Mouse (Mus musculus): Measurements from ENCODE around the gene Mindy1. TPM values are rescaled to one million over a fixed set of nuclear protein-coding genes. Genes with fewer than 3 reads are reported as not detected.

Gene Mindy1
- total RNA-seq, 2 experiments from 2014 or later = 120 to 147 TPM

DNA sequence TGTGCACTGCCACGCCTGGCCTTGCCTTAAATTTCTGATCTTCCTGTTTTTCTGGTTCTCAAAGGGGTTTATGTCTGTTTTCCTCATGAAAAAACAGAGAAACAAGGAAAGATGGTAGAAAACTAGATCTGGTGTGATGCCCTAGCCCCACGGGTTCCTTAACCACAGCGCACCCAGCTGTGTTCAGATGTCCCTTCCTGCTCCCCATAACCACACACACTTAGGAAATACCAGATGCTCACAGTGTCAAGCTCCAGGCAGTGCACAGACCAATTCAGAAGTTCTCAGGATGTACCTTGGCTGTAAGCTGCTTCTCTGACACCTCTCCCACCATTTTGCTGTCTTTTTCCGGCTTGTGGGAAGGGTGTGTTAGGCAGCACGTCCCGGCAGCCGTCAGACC lies 13.2 kb downstream of the Mindy1 start:
- no peak for DNase-seq

DNA sequence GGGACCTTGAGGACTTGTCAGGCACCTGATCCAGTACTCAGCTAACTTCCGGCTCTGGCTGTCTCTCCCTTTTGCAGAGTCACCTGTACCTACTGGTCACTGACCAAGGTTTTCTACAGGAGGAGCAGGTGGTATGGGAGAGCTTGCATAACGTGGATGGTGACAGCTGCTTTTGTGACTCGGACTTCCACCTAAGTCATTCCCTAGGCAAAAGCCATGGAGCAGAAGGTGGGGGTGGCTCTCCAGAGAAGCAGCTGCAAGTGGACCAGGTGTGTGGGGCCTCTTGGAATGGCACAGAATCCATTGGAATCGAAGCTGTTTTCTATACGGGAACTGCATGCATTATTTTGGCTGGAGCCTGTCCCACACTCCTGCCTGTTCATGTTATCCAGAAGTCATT lies 13.6 kb downstream of the Mindy1 start:
- DNase-seq = no peak

DNA sequence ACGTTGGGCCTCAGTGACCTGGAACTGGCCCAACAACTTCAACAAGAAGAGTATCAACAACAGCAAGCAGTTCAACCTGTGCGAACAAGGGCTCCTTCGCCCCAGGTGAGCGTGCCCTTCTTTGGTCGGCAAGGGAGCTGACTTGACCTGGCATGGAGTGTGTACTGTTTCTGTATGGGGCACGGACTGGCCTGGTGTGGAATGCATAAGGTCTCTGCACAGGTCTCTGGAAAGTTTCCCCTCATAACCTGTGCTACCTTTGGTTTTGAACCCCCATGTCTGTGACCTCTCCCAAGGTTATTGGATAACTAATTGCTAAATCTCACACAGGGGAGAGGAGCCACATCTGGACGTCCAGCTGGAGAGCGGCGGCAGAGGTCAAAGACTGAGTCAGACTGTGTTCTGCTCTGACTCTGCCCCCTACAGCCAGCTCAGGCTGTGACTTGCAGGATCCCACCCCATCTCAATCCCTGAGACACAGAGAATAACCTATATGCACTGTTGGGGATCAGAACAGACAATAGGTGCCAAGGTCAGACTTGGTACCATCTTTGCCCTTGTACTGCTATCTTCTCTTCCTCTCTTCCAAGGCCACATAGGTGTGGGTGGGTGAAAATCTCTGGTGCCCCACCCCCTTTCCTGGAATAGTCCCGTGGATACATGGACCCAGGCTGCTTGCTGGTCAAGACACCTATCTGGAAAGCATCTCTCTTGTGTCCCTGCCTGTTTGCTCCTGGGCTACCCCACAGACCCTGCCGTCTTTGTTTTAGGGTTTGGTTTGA lies 14.4 kb downstream of the Mindy1 start:
- peak; percentile 61 to 66 for DNase-seq

DNA sequence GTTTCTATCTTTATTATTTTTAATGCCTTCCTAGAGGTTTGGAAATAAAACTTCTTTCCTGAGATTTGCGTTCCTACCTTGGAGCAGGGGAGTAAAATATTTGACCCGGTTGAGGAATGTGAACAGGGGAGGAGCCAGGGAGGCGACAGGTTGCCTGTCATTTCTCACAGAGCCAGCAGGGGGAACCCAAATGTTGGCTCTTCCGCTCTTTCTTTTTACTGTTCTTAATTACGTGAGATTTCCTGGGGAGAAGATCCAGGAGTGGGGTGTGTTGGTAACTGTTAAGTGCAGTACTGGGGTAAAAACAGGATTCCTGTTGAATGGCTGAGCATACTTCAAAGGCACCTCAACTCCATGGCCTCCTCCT lies 14.9 kb downstream of the Mindy1 start:
- peak in 1 of 2 experiments; percentile 62 for DNase-seq

DNA sequence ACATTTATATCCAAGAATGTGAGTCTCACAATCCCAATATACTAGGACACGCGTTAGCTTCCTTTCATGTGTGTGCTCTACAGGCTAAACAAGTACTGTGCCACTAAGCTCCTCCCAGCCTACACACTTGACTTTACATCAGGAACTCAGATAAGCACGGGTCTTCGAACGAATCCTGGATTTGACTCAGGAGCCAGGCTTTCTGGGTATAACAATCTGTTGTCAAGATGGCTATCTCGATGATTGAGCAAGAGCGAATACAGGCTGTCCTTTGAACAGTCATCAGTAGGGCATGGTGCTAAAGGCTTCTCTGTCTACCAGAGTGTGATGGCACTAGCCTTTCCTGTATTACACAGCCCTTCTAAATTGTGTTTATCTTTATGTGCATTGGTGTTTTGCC lies 16.9 kb downstream of the Mindy1 start:
- no peak for DNase-seq

DNA sequence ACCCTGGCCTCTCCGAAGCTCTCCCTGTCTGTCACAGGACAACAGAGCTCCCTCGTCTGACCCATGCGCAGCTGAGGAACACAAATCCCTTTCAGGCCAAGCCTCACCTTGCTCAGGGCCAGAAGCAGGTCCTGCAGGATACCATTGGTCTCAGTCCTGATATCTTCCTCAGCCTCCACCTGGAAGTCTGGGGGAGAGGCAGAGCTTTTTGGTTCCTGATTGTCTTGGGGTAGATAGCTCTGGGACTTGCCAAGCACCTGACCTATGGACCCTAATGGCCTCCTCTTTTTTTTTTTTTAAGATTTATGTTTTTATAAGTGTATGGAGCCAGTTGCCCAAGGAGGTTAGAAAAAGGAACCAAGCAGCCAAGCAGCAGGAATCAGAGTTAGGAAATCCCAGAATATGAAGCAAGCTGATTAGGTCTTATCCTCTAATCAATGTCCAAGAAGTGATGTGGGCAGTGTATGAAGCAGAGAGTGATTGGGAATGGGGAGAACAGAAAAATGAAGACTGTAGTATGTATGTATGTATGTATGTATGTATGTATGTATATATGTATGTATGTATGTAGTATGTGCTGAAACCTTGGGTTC lies 20.2 kb downstream of the Mindy1 start:
- no peak for DNase-seq

DNA sequence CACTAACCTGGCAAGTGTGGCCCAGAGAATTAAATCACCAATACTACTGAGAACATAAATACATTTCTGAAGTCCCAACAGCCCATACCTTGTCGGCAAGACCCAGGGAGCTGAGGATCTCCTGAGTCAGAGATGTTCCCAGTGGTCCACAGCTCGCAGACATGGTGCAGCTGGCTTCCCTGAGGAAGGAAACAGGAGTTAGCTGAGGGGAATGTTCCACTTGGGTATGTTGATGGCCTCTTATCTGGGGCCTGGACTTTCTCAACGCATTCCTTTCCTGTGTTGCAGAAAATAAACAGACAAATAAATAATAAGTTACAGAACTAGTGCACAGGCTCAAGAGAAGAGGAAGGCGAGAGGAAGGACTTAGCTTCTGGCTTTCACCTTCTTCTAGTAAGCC lies 25.1 kb downstream of the Mindy1 start:
- no peak for DNase-seq

DNA sequence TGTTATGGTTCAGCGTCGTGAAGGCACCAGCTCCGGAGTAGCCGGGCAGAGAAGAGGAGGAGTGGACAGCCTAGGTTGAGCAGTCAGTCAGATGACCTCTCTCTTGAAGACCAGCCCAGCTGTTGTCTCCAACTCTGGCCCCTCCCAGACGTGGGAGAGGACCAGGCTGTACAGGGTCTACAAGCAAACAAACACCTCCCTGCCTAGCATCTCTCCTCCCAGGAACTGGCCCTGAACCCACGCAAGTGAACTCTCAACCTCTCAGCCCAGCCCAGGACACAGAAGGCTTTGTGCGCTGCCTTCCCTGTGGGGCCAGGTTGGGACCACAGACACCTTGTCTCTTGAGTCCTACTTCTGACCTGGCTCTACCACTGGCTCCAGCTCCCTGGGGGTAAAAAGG lies 26.0 kb downstream of the Mindy1 start, which contains the start of gene Anxa9:
Gene Anxa9 (minus strand): TSS at position 77 of the 400 bp plus-strand sequence.
- DNase-seq = no peak

DNA sequence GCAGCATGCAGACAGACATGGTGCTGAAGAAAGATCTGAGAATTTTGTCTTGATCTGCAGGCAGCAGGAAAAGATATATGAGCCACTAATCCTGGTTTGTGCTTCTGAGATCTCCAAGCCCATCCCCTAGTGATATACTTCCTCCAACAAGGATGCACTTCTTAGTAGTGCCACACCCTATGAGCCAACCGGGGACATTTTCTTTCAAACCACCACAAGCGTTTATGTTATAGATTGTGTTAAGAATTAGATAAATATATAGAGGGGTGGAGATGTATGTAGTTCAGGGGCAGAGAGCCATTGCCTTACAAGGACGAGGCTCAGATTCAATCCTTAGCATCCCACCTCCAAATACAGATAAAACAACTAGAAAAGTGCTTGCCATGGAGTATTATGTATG lies 29.4 kb downstream of the Mindy1 start:
- no peak for DNase-seq

DNA sequence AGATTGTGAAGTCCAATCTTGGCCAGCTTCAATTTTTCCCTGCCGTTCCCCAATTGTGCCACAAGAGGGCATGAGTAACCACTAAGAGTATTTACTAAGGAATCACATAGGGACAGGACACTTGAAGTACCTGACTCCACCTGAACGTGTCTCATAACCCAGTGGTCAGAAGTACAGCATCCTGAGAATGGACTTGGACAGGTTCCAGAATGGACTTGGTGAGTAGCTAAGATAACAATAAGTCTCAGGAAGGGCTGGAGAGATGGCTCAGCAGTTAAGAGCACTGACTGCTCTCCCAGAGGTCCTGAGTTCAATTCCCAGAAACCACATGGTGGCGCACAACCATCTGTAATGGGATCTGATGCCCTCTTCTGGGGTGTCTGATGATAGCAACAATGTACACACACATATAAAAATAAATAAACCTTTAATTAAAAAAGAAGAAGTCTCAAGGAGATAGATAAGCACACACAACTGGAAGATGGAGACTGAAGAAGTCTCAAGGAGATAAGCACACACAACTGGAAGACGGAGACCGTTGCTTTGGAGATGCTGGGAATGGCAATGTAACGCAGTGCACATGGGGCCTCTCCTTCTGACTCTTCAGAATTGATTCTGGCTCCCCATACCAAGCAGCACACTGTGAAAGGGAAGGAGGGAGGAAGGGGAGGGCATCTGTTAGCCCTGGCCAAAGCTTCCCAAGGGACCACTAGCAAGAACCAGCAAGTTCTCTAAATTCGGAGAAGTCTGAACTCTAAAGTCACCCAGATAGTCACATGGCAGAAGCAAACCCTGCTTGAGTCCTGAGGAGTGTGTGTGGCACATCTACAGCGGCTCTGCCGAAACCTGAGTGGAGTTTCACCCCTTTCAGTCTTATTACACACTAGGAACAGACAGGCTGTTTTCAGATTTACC lies 30.1 kb downstream of the Mindy1 start:
- peak; percentile 68 to 71 for DNase-seq

DNA sequence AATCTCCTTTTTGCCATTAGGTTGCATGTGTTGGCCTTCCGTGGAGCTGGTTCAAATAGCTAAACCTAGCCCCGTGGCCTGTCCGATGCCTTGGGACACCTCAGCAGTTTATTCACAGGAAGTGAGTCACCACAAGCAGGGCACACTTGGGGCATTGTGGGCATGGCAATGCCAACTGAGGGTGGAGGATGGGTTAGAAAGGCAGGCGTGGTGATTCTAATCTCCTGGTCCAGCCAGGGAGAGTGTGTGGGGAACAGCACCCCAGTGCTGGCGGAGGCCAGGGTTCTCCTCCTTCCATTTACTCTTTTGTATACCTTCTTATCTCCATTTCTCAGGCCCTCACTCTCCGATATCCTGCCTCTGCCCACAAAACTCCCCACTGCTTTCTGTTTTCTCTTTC lies 31.5 kb downstream of the Mindy1 start:
- DNase-seq = peak; percentile 77 to 83

DNA sequence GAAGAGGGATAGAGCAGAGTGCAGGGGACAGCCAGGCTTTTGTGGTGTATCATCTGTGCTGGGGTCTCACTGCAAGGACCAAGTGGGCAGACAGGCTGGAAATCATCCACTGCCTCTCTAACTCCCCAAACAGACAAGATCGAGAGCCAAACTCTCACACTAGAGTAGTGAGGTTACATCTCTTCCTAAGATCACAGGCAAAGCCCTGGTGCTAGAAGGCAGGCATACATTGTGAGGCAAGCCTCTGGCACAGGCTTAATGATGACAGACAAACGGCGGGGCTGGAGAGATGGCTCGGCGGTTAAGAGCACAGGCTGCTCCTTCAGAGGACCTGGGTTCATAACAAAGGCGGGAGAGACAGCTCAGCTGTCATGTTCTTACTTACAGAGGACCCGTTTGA lies 32.3 kb downstream of the Mindy1 start:
- no peak for DNase-seq

DNA sequence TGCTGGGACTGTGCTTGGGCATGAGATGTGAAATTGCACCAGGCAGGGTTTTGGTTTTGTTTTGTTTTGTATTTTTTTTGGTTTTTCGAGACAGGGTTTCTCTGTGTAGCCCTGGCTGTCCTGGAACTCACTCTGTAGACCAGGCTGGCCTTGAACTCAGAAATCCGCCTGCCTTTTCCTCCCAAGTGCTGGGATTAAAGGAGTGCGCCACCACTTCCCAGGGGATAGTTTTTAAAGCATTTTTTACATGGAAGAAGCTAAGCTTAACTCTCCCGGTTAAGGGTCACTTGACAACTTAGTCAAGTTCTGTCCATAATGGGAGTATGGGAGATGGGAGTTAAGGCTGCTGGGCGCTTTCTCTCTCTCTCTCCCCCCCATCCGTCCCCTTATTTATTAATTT lies 32.9 kb downstream of the Mindy1 start:
- no peak for DNase-seq

DNA sequence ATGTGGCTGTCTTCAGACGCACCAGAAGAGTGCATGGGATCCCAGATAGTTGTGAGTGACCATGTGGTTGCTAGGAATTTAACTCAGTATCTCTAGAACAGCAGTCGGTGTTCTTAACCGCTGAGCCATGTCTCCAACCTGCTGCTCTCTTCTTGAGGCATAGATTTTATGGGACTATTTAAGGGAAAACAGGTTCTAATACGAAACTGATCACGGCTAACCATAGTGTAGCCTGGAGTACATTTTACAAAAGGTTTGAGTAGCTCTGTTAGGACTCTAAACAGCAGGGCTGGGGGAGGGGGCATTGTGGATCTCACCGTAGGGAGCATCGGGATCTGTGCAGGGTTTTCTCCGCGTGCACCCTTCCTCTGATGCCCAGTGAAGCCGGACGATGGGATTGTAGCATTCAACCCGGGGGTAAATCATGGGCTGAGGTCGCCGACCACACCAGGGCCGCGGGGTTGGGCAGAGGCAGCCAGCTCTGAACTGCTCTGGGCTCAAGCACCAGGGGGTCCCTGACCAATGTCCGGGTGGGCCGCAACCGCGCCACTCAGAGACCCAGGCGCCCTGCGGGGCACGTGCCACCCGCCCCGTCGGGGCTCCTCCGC lies 33.4 kb downstream of the Mindy1 start, which contains the start of gene Cers2:
Gene Cers2 (plus strand): TSS at position 306 of the 608 bp plus-strand sequence.
- DNase-seq = no peak

DNA sequence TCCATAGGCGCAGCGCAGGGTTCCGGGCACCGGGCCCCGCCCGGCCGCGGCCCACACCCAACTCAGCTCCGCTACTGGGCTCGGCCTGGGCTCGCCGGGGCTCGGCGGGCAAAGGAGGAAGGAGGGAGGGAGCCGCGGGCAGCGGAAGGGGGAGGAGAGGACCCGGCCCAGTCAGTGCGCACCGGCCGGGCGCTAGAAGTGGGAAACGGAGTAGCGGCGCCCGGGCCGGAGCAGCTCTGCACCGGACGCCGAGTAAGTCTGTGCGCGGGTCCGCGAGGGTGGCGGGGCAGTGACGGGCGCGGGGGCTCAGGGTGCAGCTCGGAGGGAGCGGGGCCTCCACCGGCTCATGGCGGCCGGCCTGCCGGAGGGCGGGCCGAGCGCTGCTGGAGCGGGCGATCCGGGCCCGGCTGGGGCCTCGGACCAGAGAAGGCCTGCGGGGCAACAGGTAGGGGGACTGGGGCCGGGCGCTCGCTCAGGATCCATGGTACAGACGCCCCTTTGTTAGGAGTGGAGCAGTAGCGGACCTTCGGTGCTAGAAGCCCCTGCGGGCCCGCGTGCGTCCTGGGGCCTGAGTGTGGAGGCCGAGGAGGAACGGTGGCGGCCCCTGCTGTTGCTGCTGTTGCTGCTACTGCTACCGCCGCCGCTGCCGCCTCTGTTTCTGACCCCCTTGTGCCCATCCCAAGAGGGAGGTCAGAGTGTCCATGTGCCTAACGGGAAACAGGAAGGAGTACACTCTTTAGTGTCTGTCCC lies 34.1 kb downstream of the Mindy1 start:
- DNase-seq = peak; percentile 97

DNA sequence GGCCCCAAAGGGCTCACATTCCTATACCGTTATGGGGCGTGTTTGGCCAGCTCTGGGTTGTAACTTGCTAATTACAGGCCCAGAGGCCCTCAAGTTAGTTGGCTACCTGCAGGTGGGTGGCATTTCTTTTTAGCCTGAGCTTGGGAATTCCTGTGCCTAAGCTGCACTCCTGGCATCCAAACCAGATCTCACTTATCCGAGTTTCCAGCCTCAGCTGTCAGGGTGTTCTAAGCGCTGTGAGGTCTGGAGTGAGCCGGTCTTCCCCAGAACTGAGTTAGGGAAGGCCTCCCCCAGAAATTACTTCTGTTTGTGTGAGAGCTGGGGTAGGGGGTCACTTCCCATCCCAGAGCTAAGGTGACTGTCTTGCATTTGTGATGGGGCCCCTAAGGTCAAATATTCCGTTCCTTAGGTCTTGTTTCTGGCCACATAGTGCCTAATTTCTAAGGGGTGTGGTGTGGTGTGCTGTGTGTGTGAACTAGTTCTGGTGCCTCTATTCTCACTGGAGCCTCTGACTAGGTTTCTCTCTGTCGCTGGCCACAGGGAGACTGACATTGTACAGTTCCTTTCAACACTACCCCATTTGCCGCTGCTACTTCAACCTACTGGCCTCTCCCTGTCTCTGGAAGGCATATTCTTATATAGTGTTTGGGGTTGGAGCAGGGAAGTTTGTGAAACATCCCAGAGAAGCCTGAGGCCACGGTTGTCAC lies 34.9 kb downstream of the Mindy1 start:
- DNase-seq = no peak

DNA sequence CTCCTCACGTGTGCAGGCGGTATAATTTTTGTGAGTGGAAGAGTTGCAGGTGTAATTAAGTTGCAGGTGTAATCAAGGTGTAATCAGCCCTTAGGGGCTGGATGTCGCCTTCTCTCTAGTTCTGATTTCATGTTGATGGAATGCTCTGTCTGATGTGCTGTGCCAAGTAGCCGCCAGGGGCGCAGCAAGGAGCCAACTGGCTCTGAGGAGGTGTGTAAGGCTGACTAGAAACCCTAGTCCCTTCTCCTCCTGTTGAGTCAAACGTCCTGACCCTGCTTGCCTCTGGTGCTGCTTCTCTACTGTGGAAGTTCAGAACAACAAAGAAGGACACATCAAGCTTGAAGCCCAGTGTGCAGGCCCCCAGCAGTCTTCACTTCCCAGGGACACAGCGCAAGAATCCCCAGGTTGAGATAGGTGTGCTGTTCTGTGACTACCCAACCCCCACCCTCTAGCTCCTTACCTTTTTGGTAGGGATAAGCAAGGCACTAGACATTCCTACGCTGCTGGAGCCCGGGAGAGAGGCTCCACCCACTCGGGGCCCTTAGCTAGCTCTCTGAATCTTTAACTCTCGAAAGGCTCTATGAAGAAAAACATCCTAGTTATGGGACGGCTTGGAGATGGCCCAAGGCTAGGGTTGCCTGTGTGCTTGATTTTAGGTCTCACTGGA lies 36.4 kb downstream of the Mindy1 start:
- DNase-seq = peak; percentile 71 to 77

DNA sequence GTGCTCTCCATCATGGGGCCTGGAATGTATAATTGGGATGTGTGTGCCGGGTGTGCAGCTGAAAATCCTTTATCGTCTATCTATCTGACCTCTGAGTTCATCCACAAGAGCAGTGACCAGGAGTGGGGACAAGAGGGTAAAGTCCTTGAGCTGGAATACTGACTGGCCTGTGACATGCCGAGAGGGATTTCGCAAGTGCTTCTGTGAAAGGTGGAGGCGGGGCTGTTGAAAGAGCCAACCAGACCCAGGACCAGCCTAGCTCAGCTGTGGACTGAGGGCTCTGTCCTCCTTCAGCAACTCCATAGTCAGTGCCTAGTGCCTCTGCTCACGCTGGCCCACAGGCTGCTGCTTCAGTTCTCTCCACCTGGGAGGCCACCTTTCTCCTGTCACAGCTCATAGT lies 37.4 kb downstream of the Mindy1 start:
- DNase-seq = peak; percentile 84 to 88

DNA sequence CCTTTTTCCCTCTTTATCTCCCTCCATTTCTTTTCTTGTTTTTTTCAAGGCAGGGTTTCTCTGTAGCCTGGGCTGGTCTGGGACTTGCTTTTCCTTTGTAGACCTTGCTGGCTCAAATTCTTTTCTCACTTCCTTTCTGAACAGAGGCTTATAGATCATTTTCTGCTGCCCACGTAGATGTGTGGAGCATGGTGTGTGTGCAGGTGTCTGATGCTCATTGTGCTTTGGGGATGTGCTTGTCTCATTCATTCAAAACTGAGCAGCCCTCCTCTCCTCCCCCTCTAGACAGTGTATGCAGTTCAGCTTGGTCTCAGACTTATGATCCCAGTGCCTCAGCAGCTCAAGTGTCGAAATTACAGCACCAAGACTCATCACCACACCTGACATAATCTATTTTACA lies 38.0 kb downstream of the Mindy1 start:
- DNase-seq = no peak
